In genomic region chr19:26747571-26748539, GRCm38 (mm10) we compare ENCODE assay signal across 8 mouse cellular contexts.
DNase-seq lines count a peak whose midpoint lies in the region; ATAC-seq and TF ChIP-seq lines count a peak whose summit lies in the region.

No protein-coding gene starts in this region.

- peaks cover 20% of the 10 kb centered on the region; the same call in 1 of the 2 replicates for H3K4me1 ChIP-seq in forebrain, embryonic 14.5 days (ENCODE audit: control insufficient read depth, insufficient read depth, low read length)
- H3K4me1 ChIP-seq in lung, adult 2 months (ENCODE audit: control insufficient read depth, insufficient read depth, low read length): peaks cover 19% of the 10 kb centered on the region

- no peaks in the 10 kb centered on the region for H3K36me3 ChIP-seq in forebrain, embryonic 14.5 days (ENCODE audit: control insufficient read depth, insufficient read depth, low read length)

- H3K27ac ChIP-seq in forebrain, embryonic 14.5 days (ENCODE audit: low read depth, low read length): peak overlapping the region; percentile 100

- DNase-seq in ES-CJ7 (ENCODE audit: low read depth, low spot score): peak; percentile 61
- peak; percentile 15 for DNase-seq in c-Kit-positive CD71-positive TER-119-negative erythroid progenitor cells, embryonic 14.5 days (ENCODE audit: low read depth)
- DNase-seq in forebrain, embryonic 14.5 days (ENCODE audit: low spot score): peak; percentile 98
- peak; percentile 49 for DNase-seq in heart, postnatal 25 days (ENCODE audit: low spot score)
- DNase-seq in layer of hippocampus, adult 18-20 months (ENCODE audit: low spot score in 2 of 2): peak; percentile 56 to 71
- peak; percentile 68 for DNase-seq in lung, adult 2 months
- DNase-seq in thymus, postnatal 10 days (ENCODE audit: low spot score in 2 of 2): peak; percentile 45 to 58

- H3K9me3 ChIP-seq in forebrain, embryonic 14.5 days (replicated peaks; ENCODE audit: control insufficient read depth, low read length): no peaks in the 10 kb centered on the region

- ATAC-seq in forebrain, embryonic 14.5 days: peak; percentile 84
- peak; percentile 59 for ATAC-seq in neutrophil, adult 5-6 weeks (ENCODE audit: extremely low read depth, insufficient number of reproducible peaks, low FRiP score, poor library complexity, severe bottlenecking)

- H3K27me3 ChIP-seq in forebrain, embryonic 14.5 days (replicated peaks; ENCODE audit: control insufficient read depth, insufficient read depth, low read length): no peaks in the 10 kb centered on the region

- under 1% methylated on average over 36 of the region's 36 CpGs for WGBS in forebrain, embryonic 14.5 days
- under 1% methylated on average over 36 of the region's 36 CpGs for WGBS in lung, adult 2 months

- H3K4me3 ChIP-seq in forebrain, embryonic 14.5 days (ENCODE audit: low read depth, low read length): peak overlapping the region; percentile 46
- H3K4me3 ChIP-seq in lung, adult 2 months (replicated peaks; ENCODE audit: extremely low read depth, low read depth, low read length): peak overlapping the region; percentile 83

- 0 out of 2 replicates have a peak, but pooled peaks have one; percentile 25 for TF ChIP-seq POLR2A in lung, adult 2 months (IDR thresholded peaks at IDR 0.05; ENCODE audit: borderline replicate concordance, extremely low read depth, low read depth, low read length)

- TF ChIP-seq CTCF in lung, adult 2 months (IDR thresholded peaks at IDR 0.05; ENCODE audit: insufficient read depth, low read length): no peak; the same call in 1 of the 2 replicates

- peak overlapping the region; percentile 60 for H3K4me2 ChIP-seq in forebrain, embryonic 14.5 days (ENCODE audit: low read length)

- peak overlapping the region; percentile 85 for H3K9ac ChIP-seq in forebrain, embryonic 14.5 days (ENCODE audit: low read length)

- intact Hi-C loops in heart, postnatal 25 days (cut with DNase I): no loop called here

Comparison
In these comparisons a context has a peak if more than half of its experiments do, and no peak if none do; other contexts are left out.
1. Peak in every context shown above with its lines: DNase-seq, ATAC-seq, H3K4me3 ChIP-seq and H3K27ac ChIP-seq.
2. DNase-seq: peak in every context shown above with its lines; median percentile 98 in forebrain, embryonic 14.5 days; 68 in lung, adult 2 months; 64 in layer of hippocampus, adult 18-20 months; 61 in ES-CJ7; 52 in thymus, postnatal 10 days; 49 in heart, postnatal 25 days; 15 in c-Kit-positive CD71-positive TER-119-negative erythroid progenitor cells, embryonic 14.5 days.